Mouse (Mus musculus) liver, embryonic 15.5 days (tissue): ENCODE measurements around the gene Fam173a. TPM values are rescaled to one million over a fixed set of nuclear protein-coding genes. Genes with fewer than 3 reads are reported as not detected.

Source experiments
- ATAC-seq: fragments of 200-750 bp; cut with Nextera tagmentation; 2 replicates; pipeline ENCODE4 v1.8.0; 2017; ENCODE audit warnings: moderate number of reproducible peaks, mild to moderate bottlenecking, moderate library complexity; ENCODE audit not compliant: insufficient read depth
- H3K27ac ChIP-seq: fragments of 300-500 bp; sonication (generic); replicated peaks from 2 replicates; pipeline ENCODE4 v1.5.1; 2015; ENCODE audit warnings: mild to moderate bottlenecking, inconsistent platforms
- H3K27me3 ChIP-seq: fragments of 300-500 bp; sonication (generic); 2 replicates; pipeline ENCODE4 v1.6.1; 2015; ENCODE audit warnings: mild to moderate bottlenecking, inconsistent platforms
- H3K36me3 ChIP-seq: fragments of 300-500 bp; sonication (generic); replicated peaks from 2 replicates; pipeline ENCODE4 v1.6.1; 2015; ENCODE audit warnings: moderate library complexity, mild to moderate bottlenecking, inconsistent platforms
- H3K4me1 ChIP-seq: fragments of 300-500 bp; sonication (generic); replicated peaks from 2 replicates; pipeline ENCODE4 v1.6.1; 2015; ENCODE audit warnings: inconsistent platforms
- H3K4me2 ChIP-seq: fragments of 300-500 bp; sonication (generic); 2 replicates; pipeline ENCODE4 v1.6.1; 2015; ENCODE audit warnings: moderate library complexity, mild to moderate bottlenecking, inconsistent platforms
- H3K4me3 ChIP-seq: fragments of 300-500 bp; sonication (generic); replicated peaks from 2 replicates; pipeline ENCODE4 v1.5.1; 2015; ENCODE audit warnings: mild to moderate bottlenecking, inconsistent platforms
- H3K9ac ChIP-seq: fragments of 300-500 bp; sonication (generic); 2 replicates; pipeline ENCODE4 v1.6.1; 2015; ENCODE audit warnings: moderate library complexity, mild to moderate bottlenecking, inconsistent platforms
- H3K9me3 ChIP-seq: fragments of 300-500 bp; sonication (generic); replicated peaks from 2 replicates; pipeline ENCODE4 v1.6.1; 2016; ENCODE audit warnings: inconsistent platforms
- WGBS: fragments of 180-500 bp; shearing (Covaris S2); methylation state at CpG from one replicate; pipeline ENCODE4 v1.1.7; 2015; ENCODE audit warnings: mixed read lengths; ENCODE audit not compliant: insufficient replicate concordance; 5-methylcytosine and 5-hydroxymethylcytosine counted together
- polyA plus RNA-seq: library from polyadenylated mRNA; unstranded; fragments of >200 nt; fragmentation: Nextera tagmentation; extraction: Ambion mirVana; gene quantifications from 2 replicates; pipeline ENCODE4 v1.2.1, GENCODE M21; 2015

Fam173a gene
- polyA plus RNA-seq, 1 experiment from 2014 or later, result 54.9 TPM

DNA sequence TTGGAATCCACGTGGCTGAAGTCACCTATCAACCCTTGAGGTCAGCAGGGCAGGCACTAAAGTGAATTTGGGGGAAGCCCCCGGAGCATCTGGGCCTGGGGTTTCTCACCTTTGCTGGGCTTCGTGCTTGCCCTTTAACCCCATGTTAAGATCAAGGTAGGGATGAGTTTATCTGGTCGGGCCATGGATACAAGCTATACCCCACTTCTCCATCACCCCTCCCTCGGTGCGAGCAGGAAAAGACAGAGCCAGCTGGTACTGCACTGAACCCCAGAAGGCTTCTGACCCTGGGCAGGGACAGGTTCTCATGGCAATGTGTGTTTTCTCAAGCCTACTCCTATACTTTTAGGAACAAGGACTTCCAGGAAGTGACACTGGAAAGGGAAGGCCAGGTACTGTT, 11.4 kb downstream of the Fam173a start:
- peaks cover 18% of the 10 kb centered on the region for H3K4me1 ChIP-seq
- H3K9ac ChIP-seq, result no peak overlapping the region
- H3K36me3 ChIP-seq, result peaks cover 55% of the 10 kb centered on the region
- no peak overlapping the region for H3K27ac ChIP-seq
- H3K4me2 ChIP-seq, result no peak overlapping the region
- H3K9me3 ChIP-seq, result no peaks in the 10 kb centered on the region
- ATAC-seq, result no peak
- H3K4me3 ChIP-seq, result no peak overlapping the region
- H3K27me3 ChIP-seq, result no peaks in the 10 kb centered on the region
- 73% methylated on average over 6 of the region's 6 CpGs for WGBS

DNA sequence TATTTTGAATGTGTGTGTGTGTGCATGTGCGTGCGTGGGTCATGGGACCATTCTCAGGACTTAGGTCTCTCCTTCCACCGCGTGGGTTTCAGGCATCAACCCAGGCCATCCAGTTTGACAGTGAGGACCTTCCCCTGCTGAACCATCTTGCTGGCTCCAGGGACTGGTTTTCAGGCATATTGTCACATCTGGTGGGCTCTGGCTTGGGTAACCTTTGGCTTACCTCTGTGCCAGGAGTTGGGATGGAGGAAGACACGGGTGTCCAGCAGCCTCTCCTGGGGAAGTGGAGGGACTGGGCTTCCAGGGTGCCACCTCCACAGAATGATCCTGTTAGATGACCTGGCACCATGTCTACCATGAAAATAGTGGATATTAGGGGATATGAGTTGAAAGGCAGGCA, 14.8 kb downstream of the Fam173a start:
- H3K9ac ChIP-seq, result no peak overlapping the region
- H3K36me3 ChIP-seq, result peaks cover 60% of the 10 kb centered on the region
- H3K4me2 ChIP-seq, result no peak overlapping the region
- no peak overlapping the region for H3K27ac ChIP-seq
- no peak overlapping the region for H3K4me3 ChIP-seq
- ATAC-seq, result no peak
- no peaks in the 10 kb centered on the region for H3K27me3 ChIP-seq
- no peaks in the 10 kb centered on the region for H3K9me3 ChIP-seq
- 84% methylated on average over 5 of the region's 5 CpGs for WGBS
- H3K4me1 ChIP-seq, result peaks cover 19% of the 10 kb centered on the region

DNA sequence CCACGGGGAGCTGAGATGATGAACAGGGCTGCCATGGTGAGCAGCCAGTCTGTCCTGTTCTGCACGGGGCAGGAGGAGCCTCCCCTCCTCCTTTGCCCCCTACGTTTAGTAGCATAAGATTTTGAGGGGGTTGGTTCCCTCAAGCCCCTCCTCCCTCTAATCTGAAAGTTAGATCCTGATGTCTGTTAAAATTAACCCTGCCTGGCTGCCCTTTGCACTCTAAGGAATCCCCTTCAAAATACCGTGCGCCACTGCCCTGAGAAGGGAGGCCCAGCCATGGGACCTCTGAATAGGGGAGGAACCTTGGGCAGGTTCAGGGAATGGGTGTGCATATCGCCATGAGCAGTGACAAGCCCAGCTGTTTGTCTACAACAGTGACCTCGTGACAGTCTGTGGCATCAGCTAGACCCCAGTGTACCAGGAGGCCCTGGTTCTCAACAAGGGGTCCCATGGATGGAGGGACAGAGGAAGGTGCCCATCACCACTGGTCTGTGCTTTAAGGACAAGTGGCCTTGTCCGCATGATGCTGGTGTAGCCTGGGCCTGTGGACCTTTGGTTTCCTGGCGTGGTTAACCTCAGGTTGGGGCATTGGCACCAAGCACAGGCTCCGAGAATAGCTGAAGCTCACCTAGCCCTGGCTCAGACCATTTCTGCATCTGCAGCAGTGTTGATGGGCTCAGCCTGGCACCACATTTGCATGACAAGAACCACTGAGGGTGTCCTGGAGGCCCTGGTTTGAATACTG, 17.2 kb downstream of the Fam173a start:
- H3K27me3 ChIP-seq, result no peaks in the 10 kb centered on the region; the same call in none of the 2 replicates
- peaks cover 19% of the 10 kb centered on the region for H3K4me1 ChIP-seq
- peaks cover 36% of the 10 kb centered on the region for H3K36me3 ChIP-seq
- ATAC-seq, result no peak
- no peaks in the 10 kb centered on the region for H3K9me3 ChIP-seq
- 64% methylated on average over 10 of the region's 10 CpGs for WGBS
- H3K9ac ChIP-seq, result no peak overlapping the region
- H3K4me2 ChIP-seq, result no peak overlapping the region; the same call in 1 of the 2 replicates
- no peak overlapping the region for H3K27ac ChIP-seq
- no peak overlapping the region for H3K4me3 ChIP-seq

DNA sequence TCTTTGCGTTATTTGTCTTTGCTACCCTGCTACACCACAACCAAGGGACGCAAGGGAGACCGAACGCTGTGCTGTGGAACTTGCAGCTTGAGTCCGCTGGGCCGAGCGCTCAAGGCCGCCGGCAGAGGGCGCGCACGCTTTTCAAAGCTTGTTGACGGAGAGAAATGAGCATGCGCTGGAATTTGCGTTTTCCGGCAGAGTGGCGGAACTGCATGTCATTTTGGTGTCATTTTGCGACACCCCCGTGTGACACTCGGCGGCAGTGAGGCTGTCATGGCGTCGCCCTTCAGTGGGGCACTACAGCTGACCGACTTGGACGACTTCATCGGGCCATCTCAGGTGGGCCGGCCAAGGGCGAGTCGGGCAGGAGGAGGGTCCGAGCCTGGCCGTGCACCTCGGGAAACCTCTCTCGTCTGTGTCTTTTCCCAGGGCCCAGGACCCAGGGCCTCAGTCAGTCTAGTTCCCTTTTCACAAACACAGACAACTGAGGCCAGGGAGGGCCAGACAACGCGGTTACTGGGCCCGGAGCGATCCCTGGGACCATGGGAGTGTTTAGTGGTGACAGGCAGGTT, 19.1 kb downstream of the Fam173a start, which contains the start of gene Narfl:
Gene Narfl (plus strand): TSS at position 228 of the 572 bp plus-strand sequence.
- Histone ChIP-seq H3K4me2 (peak within 1 kb of the TSS; percentile 84), H3K27me3 (peaks cover 8% of the 10 kb centered on the region), H3K36me3 (peaks cover 18% of the 10 kb centered on the region; the same call in 1 of the 2 replicates), H3K9ac (peak within 1 kb of the TSS; percentile 79), H3K27ac (peak within 1 kb of the TSS; percentile 48), H3K4me1 (peaks cover 19% of the 10 kb centered on the region), H3K9me3 (no peaks in the 10 kb centered on the region), H3K4me3 (peak within 1 kb of the TSS; percentile 74)
- under 1% methylated on average over 37 of the region's 37 CpGs for WGBS
- peak; percentile 79 for ATAC-seq

DNA sequence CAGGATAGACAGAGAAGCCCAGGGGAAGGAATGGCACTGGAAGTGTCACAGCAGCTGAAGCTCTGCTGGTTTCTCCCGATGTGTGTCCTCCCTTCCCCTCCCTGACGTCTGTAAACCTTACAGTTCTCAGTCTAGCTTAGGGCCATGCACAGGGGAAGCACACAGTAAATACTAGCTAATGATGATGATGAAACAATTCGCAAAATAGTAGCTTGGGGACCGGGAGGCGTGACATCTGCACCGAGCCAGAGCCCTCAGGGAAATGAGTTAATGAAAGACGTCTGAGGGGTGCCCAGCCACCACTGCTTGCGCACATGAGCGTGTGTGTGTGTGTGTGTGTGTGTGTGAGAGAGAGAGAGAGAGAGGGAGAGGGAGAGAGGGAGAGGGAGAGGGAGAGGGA, 23.4 kb downstream of the Fam173a start:
- peaks cover 7% of the 10 kb centered on the region for H3K4me1 ChIP-seq
- whole genome bisulfite sequencing, result 45% methylated on average over 9 of the region's 9 CpGs
- H3K36me3 ChIP-seq, result no peaks in the 10 kb centered on the region
- no peak overlapping the region for H3K9ac ChIP-seq
- no peak overlapping the region for H3K27ac ChIP-seq
- H3K4me3 ChIP-seq, result no peak overlapping the region
- peaks cover 19% of the 10 kb centered on the region for H3K27me3 ChIP-seq
- no peaks in the 10 kb centered on the region for H3K9me3 ChIP-seq
- ATAC-seq, result no peak
- no peak overlapping the region for H3K4me2 ChIP-seq

DNA sequence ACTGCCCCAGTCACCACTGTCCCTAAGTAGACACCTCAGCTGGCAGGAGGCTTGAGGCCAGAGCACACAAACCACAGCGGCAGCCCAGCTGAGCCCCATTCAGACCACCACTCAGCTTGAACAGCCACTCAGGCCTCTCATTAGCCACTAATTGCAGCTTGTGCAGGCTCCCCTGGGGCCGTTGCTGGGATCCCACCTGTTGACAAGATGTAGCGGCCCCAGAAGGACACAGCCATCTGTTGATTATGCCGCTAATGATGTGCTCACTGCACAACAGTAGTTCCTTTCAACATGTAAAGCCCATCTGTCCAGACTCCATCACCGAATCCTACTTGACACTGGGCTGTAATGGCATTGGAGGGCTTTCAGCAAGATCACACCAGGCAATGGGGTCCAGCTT, 26.8 kb downstream of the Fam173a start:
- ATAC-seq, result no peak
- no peak overlapping the region for H3K4me3 ChIP-seq
- 54% methylated on average over 5 of the region's 5 CpGs for WGBS
- no peaks in the 10 kb centered on the region for H3K36me3 ChIP-seq
- H3K27me3 ChIP-seq, result peaks cover 19% of the 10 kb centered on the region
- no peak overlapping the region for H3K4me2 ChIP-seq
- no peak overlapping the region for H3K27ac ChIP-seq
- H3K4me1 ChIP-seq, result no peaks in the 10 kb centered on the region
- H3K9me3 ChIP-seq, result no peaks in the 10 kb centered on the region
- no peak overlapping the region for H3K9ac ChIP-seq

DNA sequence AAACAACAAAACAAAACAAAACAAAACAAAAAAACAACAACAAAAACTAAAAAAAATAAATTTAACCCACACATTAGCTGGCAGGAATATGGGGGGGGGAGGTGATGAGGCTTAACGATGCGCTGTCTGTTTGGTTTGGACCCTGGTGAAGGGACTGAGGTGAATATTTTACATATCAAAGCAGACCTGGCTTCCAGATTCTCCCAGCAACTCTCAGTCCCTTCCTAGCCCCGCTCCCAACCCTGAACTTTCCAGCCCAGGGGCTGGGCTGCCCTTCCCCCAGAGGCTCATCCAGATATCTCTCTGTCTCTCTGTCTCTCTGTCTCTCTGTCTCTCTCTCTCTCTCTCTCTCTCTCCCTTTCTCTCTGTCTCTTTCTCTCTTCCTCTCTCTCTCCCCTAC, 30.1 kb downstream of the Fam173a start:
- Histone ChIP-seq H3K9ac (no peak overlapping the region), H3K27ac (no peak overlapping the region), H3K4me2 (no peak overlapping the region), H3K36me3 (no peaks in the 10 kb centered on the region), H3K4me3 (no peak overlapping the region), H3K4me1 (no peaks in the 10 kb centered on the region), H3K27me3 (peaks cover 14% of the 10 kb centered on the region), H3K9me3 (no peaks in the 10 kb centered on the region)
- no peak for ATAC-seq
- WGBS, result 18% methylated on average over 3 of the region's 3 CpGs

DNA sequence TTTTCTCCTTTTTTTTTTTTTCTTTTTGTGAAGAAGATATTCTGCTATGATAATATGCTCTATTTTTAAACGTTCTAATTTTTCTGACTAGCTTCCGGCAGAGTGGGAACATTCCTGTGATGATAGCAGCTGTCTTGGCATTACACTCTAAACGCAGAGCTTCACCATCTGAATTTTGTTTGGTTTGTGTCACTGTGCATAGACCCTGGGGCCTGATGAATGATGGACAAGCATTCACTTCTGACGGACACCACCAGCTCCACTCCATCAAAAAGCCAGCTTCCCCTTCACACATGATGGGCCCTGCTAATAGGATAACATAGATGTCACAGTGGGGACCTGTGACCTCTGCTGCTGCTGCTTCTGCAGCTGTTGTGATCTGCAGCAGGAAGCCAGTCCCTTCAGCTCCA, 31.1 kb downstream of the Fam173a start:
- H3K27ac ChIP-seq, result no peak overlapping the region
- H3K9ac ChIP-seq, result no peak overlapping the region
- no peak overlapping the region for H3K4me2 ChIP-seq
- H3K4me1 ChIP-seq, result no peaks in the 10 kb centered on the region
- peaks cover 14% of the 10 kb centered on the region for H3K27me3 ChIP-seq
- H3K9me3 ChIP-seq, result no peaks in the 10 kb centered on the region
- no peaks in the 10 kb centered on the region for H3K36me3 ChIP-seq
- ATAC-seq, result no peak
- H3K4me3 ChIP-seq, result no peak overlapping the region
- 47% methylated on average over 4 of the region's 4 CpGs for WGBS

DNA sequence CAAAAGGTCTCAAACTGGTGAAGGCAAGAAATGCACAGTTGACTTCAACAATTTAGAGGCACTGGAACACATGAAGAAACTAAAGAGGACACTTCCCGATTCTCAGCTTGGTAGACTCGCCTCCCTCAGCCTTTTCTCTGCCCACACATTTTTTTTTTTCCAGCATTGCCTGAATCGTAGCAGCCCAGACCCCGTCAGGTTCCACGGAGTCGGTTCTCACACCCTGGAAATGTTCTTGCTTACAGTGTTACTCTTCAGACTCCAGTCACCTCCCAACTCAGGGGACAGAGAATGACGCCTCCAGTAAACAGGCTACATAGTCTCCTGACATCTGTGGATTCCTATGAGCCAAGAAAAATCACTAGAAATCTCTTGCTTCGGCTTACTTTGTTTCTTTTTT, 32.6 kb downstream of the Fam173a start:
- ATAC-seq, result no peak
- H3K9me3 ChIP-seq, result no peaks in the 10 kb centered on the region
- no peak overlapping the region for H3K4me2 ChIP-seq
- H3K27me3 ChIP-seq, result peaks cover 14% of the 10 kb centered on the region
- 54% methylated on average over 8 of the region's 8 CpGs for WGBS
- H3K36me3 ChIP-seq, result no peaks in the 10 kb centered on the region
- H3K4me3 ChIP-seq, result no peak overlapping the region
- H3K27ac ChIP-seq, result no peak overlapping the region
- no peaks in the 10 kb centered on the region for H3K4me1 ChIP-seq
- H3K9ac ChIP-seq, result no peak overlapping the region

DNA sequence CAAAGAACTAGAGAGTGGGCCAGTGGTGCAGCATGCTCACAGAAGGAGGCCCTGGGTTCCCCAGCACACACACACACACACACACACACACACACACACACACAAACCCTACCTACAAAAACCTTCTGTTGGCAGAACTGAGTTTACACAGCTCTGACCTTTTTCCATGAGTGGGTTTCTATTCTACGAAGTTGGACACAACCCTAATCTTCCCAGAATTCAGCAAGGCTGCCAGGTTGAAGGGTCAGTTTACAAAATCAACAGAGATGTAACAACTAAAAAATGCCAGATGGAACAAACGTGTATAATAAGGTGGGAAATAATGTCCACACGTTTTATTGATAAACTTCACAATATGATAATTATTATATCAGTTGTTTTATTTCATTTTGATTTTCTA, 35.0 kb downstream of the Fam173a start:
- Histone ChIP-seq H3K27me3 (peaks cover 14% of the 10 kb centered on the region), H3K9ac (no peak overlapping the region), H3K36me3 (no peaks in the 10 kb centered on the region), H3K27ac (no peak overlapping the region), H3K9me3 (no peaks in the 10 kb centered on the region), H3K4me2 (no peak overlapping the region), H3K4me3 (no peak overlapping the region), H3K4me1 (no peaks in the 10 kb centered on the region)
- no peak for ATAC-seq
- 35% methylated on average over 3 of the region's 3 CpGs for WGBS

DNA sequence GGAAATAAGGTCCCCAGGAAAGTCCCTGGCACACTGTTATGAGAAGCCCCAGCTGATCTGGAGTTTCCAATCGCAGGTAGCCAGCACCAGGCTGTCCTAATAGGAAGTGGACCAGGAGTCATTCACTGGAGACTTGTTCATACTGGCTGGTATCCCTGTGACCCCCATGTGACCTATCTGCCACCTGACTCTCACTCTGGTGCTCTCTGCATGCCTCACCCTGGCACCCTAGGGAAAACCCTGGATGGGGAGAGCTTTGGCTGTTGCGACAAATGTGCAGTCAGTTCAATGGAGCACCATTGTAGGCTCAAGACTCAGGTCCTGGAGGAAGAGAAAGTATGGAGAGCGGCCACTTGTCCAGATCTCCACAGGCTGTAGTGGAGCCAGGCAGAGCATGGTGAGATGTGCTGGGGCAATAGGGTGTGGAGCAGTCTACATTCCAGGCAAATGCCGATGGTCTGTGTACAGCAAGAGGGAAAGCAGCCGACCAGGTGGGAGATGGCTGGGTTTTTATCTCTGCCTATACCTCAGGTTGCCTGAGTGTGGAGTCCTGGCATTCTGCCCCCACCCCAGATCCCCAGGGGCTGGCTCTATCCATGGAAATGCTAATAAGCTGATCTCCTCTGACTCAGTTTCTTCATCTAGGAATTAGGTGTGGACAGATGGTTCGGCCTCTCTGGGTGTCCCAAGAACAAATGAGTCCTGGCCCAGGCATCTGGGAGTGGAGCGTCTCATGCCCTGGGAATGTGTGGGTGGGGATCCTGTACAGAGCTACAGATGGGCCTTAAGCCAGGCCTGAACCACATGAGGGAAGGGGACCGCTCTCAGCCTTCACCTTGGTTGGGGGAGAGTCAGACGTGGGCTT, 36.1 kb downstream of the Fam173a start:
- ATAC-seq, result no peak
- WGBS, result 60% methylated on average over 9 of the region's 9 CpGs
- no peak overlapping the region for H3K27ac ChIP-seq
- H3K4me1 ChIP-seq, result no peaks in the 10 kb centered on the region
- H3K4me2 ChIP-seq, result no peak overlapping the region
- H3K9me3 ChIP-seq, result no peaks in the 10 kb centered on the region
- no peak overlapping the region for H3K4me3 ChIP-seq
- no peak overlapping the region for H3K9ac ChIP-seq
- peaks cover 14% of the 10 kb centered on the region for H3K27me3 ChIP-seq
- no peaks in the 10 kb centered on the region for H3K36me3 ChIP-seq
